Mouse (Mus musculus) right cerebral cortex, postnatal 36 days (tissue): ENCODE measurements at regions not wholly inside any gene's neighbourhood (a gene's known extent, or its start where the extent isn't known, plus 50 kb on each side); places are given as distances from the start of the nearest gene placed in this dataset.

Source experiments
- DNase-seq, 2 experiments: peaks; one replicate each; pipeline ENCODE4 v3.0.0; 2022; ENCODE audit warnings: low spot score in 2 of 2, mixed read lengths in 1 of 2

DNA sequence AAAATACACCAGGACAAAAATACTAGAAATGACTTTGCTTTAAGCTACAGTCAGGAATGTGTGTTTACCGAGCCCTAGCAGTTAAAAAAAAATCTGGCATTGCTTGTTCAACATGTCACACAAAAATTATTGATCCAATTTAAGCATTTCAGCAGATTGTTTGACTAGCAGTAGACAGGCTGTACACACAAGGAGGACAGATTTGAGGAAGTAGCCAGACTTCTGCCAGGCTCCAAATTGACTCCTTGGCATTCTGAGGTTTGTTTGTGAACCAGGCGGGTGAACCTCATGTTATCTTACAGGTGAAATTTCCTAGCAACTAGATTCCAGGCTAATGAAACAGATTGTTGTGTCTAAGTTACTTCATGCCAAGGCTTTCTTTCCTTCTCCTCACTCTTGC, 348.8 kb downstream of the Hs3st3b1 start:
- DNase-seq, result no peak

DNA sequence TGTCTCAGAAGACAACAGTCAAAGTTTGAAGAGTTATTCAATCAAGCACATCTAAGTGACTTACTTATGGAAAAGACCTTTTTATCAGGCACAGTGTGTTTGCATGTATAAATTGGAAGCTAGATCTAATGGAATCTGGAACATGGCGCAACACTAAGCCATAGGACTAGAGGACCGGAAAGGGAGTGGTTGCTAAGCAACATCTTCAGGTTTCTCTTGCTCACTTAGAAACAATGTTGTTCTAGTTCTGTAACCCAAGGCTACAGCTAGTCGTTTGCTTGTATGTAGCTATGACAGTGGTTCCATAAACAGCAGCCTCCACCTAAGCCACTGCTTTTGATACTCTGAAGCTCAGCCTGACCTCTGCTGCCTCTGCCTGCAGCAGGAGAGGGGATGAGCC, 338.8 kb downstream of the Hs3st3b1 start:
- no peak for DNase-seq

DNA sequence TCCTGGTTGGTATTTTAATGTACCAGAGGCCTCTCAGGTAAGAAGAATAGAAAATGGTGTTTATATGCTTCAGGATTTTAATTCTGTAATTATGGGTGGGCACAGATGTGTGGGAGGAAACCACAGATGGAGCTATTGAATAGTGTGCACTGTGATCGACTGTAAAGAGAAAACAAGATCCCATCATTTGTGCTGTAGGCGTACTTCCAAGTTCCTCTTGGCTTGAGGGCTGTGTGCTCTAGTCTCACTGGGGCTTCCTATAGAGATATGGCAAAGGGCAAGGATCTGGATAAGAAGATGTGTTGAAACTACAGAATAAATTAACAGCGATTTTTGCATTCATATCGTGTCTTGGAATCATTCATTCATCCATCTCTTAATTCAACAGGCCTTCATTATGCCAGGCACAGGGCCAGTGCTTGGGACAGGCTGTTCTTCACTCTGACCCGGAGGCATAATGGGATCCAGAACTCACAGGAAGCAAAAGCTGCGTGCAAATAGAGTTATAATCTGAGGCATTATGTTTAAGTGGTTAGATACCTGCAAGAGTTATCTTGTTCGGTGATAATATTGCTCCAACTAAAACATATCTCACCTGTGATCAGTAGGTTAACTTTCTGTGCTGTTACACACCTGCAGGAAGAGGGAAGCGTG, 336.7 kb downstream of the Hs3st3b1 start:
- DNase-seq, result no peak

DNA sequence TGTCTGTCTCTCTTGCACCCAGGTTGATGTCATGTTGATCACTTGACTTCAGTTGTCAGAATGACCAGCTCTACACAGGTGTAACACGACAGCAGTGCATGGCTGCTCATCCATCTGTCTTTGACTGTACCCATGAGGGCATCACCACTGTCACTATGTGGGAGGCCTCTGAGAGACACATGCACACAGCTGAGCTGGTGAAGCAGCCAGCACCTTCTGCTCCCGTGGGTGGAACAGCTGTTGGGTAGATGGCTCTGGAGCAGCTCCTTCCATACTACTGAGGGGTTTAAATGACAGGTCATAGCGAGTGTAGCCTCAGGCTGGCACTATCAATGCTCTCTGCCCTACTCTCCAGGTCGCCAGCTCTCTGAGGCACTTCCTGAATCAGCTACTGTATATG, 301.9 kb downstream of the Hs3st3b1 start:
- peak in 1 of 2 experiments; percentile 6 for DNase-seq

DNA sequence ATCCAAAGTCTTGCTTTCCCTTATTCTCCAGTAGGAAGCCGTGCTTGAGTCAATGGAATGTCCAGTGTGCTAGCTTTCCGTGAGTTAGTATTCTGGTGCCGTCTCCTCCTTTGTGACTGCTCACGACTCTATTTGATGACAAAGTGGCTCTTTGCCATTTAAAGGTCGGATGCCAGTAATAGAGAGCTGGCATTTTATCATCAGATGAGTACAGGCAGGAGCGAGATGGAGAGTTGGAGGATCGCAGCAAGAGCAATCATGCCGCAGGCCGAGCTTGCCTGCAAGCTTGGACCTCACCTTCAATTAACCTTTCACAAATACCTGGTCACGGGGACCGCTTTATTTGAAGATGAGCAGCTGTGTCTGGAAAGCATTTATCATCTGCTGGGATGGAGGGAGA, 291.8 kb downstream of the Hs3st3b1 start:
- DNase-seq, result no peak

DNA sequence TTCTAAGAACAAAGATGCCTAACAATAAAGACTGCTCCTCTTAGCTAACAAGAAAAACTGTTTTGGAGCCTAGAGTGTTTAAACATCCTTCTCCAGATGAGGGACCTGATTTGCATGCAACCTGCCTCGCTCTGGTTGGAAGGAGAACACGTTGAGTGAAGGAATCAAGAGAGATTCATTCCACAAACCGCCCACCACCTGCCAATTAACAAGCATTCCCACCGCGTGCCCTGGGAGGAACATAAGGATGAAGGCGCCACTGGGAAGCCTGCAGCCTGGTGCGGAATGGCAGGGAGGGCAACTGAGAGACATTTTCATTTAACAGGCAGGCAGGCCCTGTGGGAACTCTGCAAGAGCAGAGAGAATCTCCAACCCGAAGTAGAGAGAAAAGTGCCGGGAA, 265.0 kb downstream of the Hs3st3b1 start:
- DNase-seq, result no peak

DNA sequence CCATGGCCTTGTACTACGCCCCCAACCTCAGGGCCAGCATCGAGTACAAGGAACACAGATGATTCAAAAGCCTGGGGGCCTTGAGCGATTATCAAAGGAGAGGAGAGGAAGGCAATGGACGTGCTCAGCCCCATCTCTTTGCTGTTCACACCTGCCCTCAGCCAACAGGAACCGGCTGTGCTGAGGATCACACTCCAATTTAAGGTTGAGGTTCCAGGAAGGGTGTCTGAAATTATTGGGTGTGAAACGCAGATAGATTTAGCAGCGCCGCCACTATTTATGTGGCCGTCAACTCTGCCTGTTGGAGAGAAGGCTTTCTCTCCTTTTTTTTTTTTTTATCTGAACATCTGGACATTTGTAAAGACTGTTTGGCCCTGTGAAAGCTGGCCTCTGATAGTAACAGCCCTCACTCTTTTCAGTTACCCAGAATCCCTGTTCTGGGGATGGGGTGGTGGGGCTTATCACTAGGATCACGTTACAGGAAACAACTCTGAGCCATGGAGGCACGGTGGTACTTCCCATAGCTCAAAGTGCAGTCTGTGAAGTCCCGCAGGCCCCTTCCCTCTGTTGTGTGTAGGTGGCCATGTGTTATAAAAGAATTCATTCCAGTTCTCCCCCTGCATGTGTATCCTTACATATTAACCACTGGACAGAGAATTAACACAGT, 256.7 kb downstream of the Hs3st3b1 start:
- DNase-seq, result no peak

DNA sequence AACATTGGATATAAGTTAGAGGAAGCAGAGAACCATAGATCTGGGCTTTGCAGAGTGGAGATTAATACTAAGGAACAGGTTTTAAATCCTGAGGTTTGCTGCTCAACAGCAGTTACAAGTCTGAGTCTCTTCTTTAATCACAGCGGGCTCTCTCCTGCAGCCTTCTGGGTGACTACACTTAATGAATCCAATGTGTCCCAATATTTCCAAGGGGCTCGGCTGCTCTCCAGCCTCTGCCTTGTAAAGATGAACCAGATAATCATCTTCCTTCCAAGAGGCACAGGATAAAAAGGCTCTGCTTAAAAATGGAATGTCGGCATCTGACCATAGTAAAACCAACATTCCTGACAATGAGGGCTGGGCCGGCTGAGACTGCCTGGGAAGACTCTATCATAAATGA, 251.6 kb downstream of the Hs3st3b1 start:
- DNase-seq, result no peak

DNA sequence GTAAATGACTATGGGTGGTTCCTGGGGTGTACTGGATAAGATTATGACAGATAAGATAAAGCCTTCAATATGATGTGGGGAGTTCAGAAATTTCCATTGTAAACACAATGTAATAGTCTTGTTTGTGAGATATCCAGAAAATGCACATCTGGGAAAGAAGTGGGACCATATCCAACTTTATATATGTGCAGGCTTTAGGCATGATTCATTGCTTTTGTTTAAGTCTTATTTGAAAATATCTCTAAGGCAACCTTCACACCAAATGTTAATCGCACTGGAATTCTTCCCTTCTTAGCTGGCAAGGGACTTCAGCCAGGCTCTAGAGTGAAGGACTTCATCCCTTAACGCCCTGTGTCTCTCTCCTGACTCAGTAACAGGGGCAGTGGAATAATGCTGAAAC, 250.3 kb downstream of the Hs3st3b1 start:
- DNase-seq, result no peak

DNA sequence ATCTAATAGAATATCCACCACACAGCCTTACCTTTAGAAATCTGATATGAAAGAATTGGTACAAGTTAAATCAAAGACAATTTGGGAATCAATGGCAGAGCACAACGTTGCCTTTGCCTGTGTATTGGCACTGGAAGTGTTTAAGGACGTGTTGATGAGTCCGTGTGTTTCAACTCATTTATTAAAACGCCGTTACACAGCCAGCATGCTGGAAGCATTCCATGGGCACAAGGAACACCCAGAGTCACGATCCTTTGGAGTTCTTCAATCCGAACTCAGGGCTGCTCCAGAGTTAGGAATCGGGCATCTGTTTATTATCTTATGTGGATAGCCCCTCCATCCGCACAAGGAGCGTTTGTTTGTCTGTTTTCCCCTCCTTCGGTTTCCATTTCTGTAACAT, 244.2 kb downstream of the Hs3st3b1 start:
- no peak for DNase-seq

DNA sequence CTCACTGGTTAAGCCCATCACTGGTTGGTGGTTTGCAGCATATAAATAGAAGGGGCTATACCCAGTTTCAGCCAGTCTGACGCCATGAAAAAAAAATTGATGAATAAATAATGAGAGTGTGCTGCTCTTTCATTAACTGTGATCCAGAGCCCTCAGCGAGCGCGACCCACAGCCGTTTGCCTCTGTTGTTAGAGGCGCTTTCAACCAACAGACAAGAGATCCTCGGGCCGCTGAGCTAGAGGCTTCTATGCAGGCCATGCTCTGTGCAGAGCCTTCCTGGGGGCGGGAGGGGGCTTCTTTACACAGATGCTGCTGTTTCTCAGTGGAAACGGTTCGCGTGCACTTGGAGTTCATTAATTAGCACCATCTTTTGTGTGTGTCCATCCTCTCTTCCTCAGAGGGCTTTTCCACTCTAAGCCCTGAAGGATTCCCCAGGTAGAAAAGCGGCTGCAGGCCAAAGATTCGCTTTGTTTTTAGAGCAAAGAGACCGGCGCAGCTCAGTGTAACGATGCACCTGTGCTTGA, 243.6 kb downstream of the Hs3st3b1 start:
- DNase-seq, result no peak

DNA sequence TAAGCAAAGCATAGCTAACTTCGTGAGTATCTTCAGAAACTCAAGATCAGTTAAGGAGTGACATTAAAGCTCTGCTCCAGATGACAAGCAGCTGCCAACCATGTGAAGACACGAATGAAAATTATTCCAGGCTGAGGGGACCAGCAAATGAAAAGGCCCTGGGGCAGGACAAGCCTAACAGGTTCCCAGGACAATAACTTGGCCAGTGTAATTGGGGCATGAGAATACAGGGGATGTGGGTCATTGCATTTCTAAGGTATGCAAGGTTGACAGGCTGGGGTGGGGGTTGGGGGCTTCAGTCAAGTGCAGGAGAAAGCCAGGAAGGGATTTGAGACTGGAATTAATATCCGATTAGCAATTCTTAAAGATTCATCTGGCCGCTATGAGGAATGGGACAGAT, 242.6 kb downstream of the Hs3st3b1 start:
- DNase-seq, result no peak

DNA sequence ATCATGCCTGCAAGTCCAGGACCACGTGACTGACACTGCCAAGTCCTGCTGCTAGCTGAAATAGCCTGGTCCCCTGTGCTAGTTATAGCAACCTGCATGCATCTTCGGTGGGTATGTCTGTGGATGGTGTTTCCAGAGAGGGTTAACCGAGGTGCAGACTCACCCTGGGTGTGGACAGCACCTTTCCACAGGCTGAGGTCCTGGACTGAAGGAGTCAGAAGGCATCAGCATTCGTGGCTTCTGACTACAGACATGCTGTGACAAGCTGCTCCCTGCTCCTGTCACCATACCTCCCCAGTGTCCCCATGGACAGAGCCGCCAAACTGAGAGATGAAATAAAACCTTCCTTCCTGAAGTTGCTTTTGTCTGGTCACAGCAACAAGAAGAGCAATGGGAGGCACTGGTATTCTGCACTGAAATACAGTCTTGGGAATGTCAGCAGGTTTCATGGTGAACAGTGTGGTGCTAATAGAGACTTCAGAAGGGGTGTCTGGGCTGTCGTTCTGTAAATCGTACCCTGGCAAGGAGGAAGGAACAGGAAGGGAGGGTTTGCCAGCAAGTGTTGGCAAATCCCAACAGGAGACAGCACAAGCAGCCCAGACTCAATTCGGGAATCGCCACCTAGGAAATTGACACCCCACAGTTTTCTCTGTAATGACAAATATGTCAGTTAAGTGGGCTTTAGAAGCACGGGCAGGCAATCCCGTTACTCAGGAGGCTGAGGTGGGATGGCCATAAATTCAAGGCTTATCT, 237.7 kb downstream of the Hs3st3b1 start:
- no peak for DNase-seq

DNA sequence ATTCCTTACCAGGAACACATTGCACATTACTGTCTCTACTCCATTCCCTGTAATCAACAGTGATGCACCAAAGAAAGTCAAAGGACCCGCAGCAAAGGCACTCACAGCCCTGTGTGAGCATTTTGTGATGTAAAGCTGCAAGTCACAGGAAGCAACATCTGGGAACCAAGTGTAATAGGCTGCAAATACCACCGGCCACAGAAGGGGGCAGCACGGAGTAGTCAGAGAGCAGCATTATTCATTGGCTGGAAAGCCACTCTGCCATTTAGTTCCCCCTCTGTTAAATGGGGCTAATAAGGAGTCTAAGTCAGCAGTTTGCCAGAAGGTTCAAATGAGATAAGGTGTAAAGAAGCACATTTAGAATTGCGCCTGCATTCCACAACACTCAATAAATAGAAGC, 231.0 kb downstream of the Hs3st3b1 start:
- no peak for DNase-seq

DNA sequence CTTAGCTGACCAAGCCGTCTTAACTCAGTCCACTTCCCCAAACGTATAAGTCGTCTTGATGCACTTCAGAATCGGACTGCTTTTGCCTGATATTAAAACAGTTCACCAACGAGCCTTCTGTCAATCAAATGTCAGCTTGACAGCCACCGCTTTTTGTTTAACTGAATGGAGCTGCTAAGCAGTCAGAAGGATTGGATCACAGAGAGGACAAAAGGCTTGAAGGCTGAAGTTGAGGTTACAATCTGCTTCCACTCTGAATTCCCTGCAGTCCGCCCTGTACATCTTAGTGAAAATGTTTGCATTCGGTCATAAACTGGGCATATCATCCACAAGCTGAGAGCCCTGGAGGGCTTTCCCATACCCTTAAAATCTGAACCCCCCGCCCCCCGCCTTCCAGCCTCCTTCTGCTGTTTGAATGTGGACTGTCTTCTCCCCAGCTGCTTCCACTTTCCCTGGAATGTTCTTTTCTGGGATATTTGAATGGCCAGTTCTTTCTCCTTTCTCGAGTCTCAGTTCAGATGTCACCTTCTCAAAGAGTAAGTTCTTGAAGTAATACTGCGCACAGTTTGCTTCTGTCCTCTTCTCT, 217.0 kb downstream of the Hs3st3b1 start:
- DNase-seq, result no peak

DNA sequence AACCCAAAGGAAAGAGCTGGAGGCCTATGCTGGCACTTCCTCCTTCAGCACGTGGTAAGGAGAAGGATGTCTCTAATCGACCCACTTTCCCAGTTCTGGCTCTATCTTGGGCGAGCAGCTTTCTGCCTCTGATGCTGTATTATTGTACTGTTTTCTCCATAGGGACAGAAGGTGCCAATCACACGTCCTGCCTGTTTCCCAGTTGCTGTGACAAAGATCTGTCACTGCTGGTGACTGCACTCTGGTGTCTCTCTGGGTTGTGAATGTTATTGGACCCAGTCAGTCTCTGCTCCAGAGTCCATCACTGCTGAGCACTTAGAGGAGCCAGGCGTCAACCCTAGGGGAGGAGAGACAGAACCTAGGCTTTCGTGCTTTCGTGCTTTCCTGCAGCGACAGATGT, 216.0 kb downstream of the Hs3st3b1 start:
- no peak for DNase-seq

DNA sequence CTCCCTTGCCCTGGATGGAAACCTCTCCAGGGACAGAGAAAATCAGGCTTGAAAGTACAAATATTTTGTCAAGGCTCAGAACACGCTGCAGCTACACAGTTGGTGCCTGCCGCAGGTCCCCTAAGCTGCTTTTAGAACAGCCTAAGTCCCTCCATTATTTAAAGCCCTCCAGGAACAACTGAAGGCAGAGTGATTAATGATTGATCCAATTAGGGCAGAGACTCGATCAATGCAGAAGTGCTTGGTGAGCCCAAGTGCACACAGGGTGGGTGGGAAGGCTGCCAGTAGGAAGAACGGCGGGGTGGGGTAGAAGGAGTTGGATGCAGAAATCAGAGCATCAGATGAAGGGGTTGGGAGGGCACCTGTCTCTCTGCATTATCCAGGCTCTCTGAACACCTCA, 215.0 kb downstream of the Hs3st3b1 start:
- DNase-seq, result no peak

DNA sequence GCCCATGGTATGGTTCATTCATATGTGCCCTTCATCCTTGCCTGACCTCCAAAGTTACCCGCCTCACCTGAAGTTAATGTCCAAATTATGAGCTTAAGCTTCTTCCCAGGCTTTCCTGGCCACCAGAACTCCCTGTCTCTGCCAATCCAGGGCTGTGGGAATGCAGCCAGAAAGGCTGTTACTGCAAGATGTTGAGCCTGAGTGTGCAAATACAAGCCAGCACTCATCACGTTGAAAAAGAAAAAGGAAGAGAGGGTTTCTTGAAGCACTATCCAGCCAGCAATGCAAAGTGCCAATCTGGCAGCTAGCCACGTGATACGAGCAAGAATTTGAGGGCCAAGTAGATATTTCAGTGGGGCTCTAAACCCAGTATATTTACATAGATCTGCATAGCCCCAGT, 213.7 kb downstream of the Hs3st3b1 start:
- DNase-seq, result peak; percentile 11 to 12

DNA sequence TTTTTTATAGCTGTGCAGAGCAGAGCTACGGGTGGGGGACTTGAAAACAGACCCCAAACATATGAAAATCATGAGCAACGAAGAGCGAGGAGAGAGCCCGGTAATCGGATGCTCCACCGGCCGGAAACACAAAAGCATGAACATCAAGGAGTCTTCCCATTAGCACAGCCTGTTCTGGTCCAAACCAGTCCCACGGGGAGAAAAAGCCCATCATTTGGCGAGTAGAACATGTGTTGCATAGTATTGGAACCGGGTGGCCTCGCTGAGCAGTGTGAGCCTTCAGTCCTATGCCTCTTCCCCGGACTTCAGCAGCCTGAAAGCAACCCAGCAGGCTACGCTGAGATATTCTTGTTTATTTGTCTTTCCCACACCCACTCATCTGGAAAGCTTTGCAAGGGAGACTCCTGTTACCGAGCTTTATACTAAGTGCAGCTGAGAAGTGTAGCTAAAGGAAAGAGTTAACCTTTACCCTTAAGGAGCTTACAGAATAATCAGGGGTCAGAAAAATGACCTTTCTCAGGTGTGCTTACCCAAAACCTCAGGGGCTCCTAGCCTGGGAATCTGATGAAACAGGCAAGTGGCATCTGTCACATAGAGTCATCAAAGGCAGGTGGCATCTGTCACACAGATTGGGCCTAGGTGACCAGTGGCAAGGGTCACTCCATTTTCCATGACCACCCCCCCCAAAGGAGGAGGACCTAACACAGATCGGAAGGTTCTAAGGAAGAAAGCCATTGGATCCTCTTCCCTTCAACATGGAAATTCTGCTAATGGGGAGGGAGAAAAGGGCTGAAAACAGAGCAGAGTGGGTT, 209.8 kb downstream of the Hs3st3b1 start:
- no peak for DNase-seq

DNA sequence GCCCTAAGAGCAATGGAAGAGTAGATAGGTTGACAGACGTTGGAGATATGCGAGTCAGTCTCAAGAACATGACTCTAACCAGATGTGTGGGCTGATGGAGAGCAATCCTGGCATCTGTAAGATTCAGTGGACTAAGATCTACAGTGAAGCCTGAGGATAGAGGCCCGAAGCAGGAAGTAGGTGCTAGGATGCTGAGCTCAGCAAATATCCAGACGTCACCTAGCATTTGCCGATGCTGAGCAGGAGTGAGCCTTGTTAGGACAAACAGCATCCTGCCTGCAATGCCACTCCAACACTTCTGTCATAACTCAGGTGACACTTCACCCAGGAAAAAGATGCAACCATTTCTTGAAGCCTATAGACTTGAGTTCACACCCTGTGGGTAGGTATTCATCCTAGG, 199.8 kb downstream of the Hs3st3b1 start:
- DNase-seq, result no peak

DNA sequence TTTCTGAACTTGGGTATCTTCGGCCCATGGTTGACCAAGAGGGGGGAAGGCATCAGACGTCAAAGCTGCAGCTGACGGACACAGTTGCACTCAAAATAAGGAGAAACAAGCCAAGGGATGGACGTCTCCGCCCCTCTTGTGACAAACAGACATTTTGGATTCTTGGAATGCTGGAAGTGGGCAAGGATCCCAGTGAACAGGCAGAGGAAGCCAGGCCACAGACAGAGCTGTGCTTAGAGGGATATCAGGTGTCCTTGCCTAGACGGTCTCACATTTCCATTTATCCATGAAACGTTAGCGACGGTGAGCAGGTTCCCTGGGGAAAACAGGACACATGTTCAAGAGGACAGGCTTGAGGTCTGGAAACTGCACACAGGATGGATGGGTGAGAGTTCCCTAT, 191.2 kb downstream of the Hs3st3b1 start:
- DNase-seq, result no peak

DNA sequence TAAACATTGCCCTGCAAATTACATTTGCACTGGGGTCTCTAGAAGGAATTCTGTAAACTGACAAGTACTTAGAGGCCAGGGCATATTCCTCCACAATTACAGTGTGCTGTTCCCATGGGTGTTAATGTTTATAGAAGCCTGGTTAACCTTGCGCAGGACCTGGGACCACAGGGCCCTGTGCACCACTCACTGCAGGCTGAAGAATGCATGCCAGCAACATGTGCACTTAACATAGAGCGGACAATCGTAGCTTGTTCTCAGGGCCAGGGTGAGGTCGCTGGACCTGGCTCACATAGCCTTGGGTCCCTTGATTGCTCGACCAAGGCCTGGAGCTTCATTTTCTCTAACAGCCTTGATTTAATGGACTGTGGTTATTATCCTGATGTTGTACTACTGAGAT, 168.8 kb downstream of the Hs3st3b1 start:
- no peak for DNase-seq
